ENCODE assay signal across 8 mouse cellular contexts in the genomic region with DNA sequence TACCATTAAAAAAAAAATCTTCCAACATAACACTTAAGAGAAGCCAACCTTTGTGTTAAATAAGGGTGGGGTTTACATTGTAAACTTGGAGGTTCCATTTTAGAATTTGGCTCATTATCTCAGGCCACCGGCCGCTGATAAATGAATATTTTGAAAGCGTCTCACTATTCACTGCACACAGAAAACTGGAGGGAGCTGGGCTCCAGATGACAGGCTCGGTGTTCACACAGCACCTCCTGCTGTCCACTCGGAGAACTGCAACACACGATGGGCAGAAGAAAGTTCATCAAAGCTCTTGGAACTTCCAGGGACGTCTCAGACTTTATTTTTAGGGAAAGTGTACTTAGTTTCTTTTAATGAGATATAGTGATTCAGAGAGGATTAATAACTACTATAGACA.
DNase-seq lines count a peak whose midpoint lies in the region; ATAC-seq and TF ChIP-seq lines count a peak whose summit lies in the region.

No protein-coding gene starts in this region.

- peak; percentile 96 for TF ChIP-seq CTCF in heart, adult 2 months (IDR thresholded peaks at IDR 0.05)
- peak; percentile 88 for TF ChIP-seq CTCF in stomach, postnatal 0 days (IDR thresholded peaks at IDR 0.05; ENCODE audit: low read depth)

- H3K9me3 ChIP-seq in heart, embryonic 10.5 days, result no peaks in the 10 kb centered on the region
- H3K9me3 ChIP-seq in stomach, postnatal 0 days (ENCODE audit: control insufficient read depth, low read length), result no peaks in the 10 kb centered on the region

- H3K4me2 ChIP-seq in stomach, postnatal 0 days (replicated peaks; ENCODE audit: low read depth), result no peak overlapping the region

- no peaks in the 10 kb centered on the region for H3K36me3 ChIP-seq in heart, adult 2 months (ENCODE audit: control insufficient read depth, insufficient read depth, low read length)
- H3K36me3 ChIP-seq in heart, embryonic 10.5 days, result no peaks in the 10 kb centered on the region
- H3K36me3 ChIP-seq in stomach, postnatal 0 days (ENCODE audit: control insufficient read depth, insufficient read depth, low read length), result no peaks in the 10 kb centered on the region

- no peak overlapping the region for H3K9ac ChIP-seq in heart, adult 2 months (ENCODE audit: low read depth, low read length)
- no peak overlapping the region for H3K9ac ChIP-seq in stomach, postnatal 0 days (ENCODE audit: low read length)

- 0 out of 2 replicates have a peak, but pooled peaks have one; percentile 29 for TF ChIP-seq EP300 in heart, adult 2 months (IDR thresholded peaks at IDR 0.05; ENCODE audit: insufficient read depth, low read depth, low read length)
- no peak for TF ChIP-seq EP300 in stomach, postnatal 0 days (optimal IDR thresholded peaks at IDR 0.05)

- peak; percentile 52; the same call in 1 of the 2 replicates for ATAC-seq in megakaryocyte, adult 5-6 weeks (ENCODE audit: poor library complexity, severe bottlenecking)
- ATAC-seq in stomach, postnatal 0 days (ENCODE audit: low FRiP score, low TSS enrichment), result no peak

- intact Hi-C loops in heart, adult 2 months (cut with DNase I), result loop anchor here (1.0 to 5.0 kb wide), 4 partner anchors 466 to 747 kb away; no protein-coding TSS in a partner anchor
- intact Hi-C loops in gastrocnemius, postnatal 14 days (cut with DNase I; ENCODE audit: low total_unique reads), result loop anchor here (5.0 to 10.0 kb wide), 2 partner anchors 470 to 557 kb away; no protein-coding TSS in a partner anchor

- H3K27ac ChIP-seq in heart, adult 2 months, result no peak overlapping the region
- no peak overlapping the region for H3K27ac ChIP-seq in heart, embryonic 10.5 days
- no peak overlapping the region for H3K27ac ChIP-seq in stomach, postnatal 0 days (replicated peaks)

- H3K79me2 ChIP-seq in heart, adult 2 months (replicated peaks; ENCODE audit: control insufficient read depth, insufficient read depth, low read length), result no peaks in the 10 kb centered on the region

- WGBS in heart, adult 2 months, result under 1% methylated on average over 7 of the region's 7 CpGs
- 7% methylated on average over 7 of the region's 7 CpGs for WGBS in heart, embryonic 10.5 days
- 3% methylated on average over 7 of the region's 7 CpGs for WGBS in stomach, postnatal 0 days

- no peaks in the 10 kb centered on the region for H3K4me1 ChIP-seq in heart, adult 2 months (ENCODE audit: control insufficient read depth, insufficient read depth, low read length)
- no peaks in the 10 kb centered on the region for H3K4me1 ChIP-seq in heart, embryonic 10.5 days
- no peaks in the 10 kb centered on the region for H3K4me1 ChIP-seq in stomach, postnatal 0 days (replicated peaks; ENCODE audit: control insufficient read depth, insufficient read depth)

- no peak overlapping the region for H3K4me3 ChIP-seq in heart, adult 2 months
- H3K4me3 ChIP-seq in heart, embryonic 10.5 days, result no peak overlapping the region
- H3K4me3 ChIP-seq in stomach, postnatal 0 days (ENCODE audit: low read depth, low read length), result no peak overlapping the region

- no peaks in the 10 kb centered on the region for H3K27me3 ChIP-seq in heart, adult 2 months (ENCODE audit: control insufficient read depth, insufficient read depth, low read length)
- H3K27me3 ChIP-seq in heart, embryonic 10.5 days (ENCODE audit: insufficient read depth, poor library complexity, severe bottlenecking), result no peaks in the 10 kb centered on the region
- H3K27me3 ChIP-seq in stomach, postnatal 0 days (ENCODE audit: control insufficient read depth, insufficient read depth, low read length), result no peaks in the 10 kb centered on the region

- DNase-seq in heart, adult 2 months, result peak; percentile 7 to 70
- DNase-seq in heart, embryonic 10.5 days (ENCODE audit: low spot score), result no peak
- DNase-seq in ZHBTc4 (ENCODE audit: low read depth, low spot score), result peak; percentile 78
- DNase-seq in cerebellum, postnatal 36 days, result peak; percentile 80 to 87
- DNase-seq in gastrocnemius, postnatal 14 days, result peak; percentile 51
- peak; percentile 61 to 74 for DNase-seq in layer of hippocampus, postnatal 14 days (ENCODE audit: low spot score in 2 of 2)
- peak; percentile 70 for DNase-seq in stomach, postnatal 0 days (ENCODE audit: low spot score)

- TF ChIP-seq POLR2A in heart, adult 2 months (IDR thresholded peaks at IDR 0.05; ENCODE audit: insufficient read depth, low read depth, low read length), result no peak
